Mouse (Mus musculus) layer of hippocampus, adult 18-20 months (tissue): ENCODE results near the gene Sp1. TPM values are rescaled to one million over a fixed set of nuclear protein-coding genes. Genes with fewer than 3 reads are reported as not detected.

Experiments used
- DNase-seq, 2 experiments: peaks; one replicate each; pipeline ENCODE4 v3.0.0; 2022; ENCODE audit warnings: low spot score in 2 of 2
- total RNA-seq, 2 experiments: library from RNA; stranded (reverse); gene quantifications; 2 replicates each; pipeline ENCODE4 v1.2.3; 2021

The Sp1 gene
- total RNA-seq, 2 experiments from 2014 or later: 25.7 to 26.3 TPM

GRCm38 (mm10) chr15:102433173-102433572, 27.2 kb downstream of the Sp1 start:
- DNase-seq: no peak

- peak; percentile 61 to 93 for DNase-seq
Observed at GRCm38 (mm10) chr15:102442490-102442889, 36.5 kb downstream of the Sp1 start.

GRCm38 (mm10) chr15:102445146-102445545, 39.2 kb downstream of the Sp1 start, which contains the start of gene Amhr2:
TSS of gene Amhr2 (plus strand) at chr15:102445367.
- no peak for DNase-seq

GRCm38 (mm10) chr15:102446448-102446847, 40.5 kb downstream of the Sp1 start:
- DNase-seq: no peak

GRCm38 (mm10) chr15:102449366-102449765, 43.4 kb downstream of the Sp1 start:
- no peak for DNase-seq

- no peak for DNase-seq
Observed at GRCm38 (mm10) chr15:102450928-102451327, 45.0 kb downstream of the Sp1 start.

- no peak for DNase-seq
Observed at GRCm38 (mm10) chr15:102451666-102452430, 45.9 kb downstream of the Sp1 start.

- DNase-seq: no peak
Observed at GRCm38 (mm10) chr15:102455993-102456392, 50.0 kb downstream of the Sp1 start.

GRCm38 (mm10) chr15:102458050-102458736, 52.2 kb downstream of the Sp1 start:
- DNase-seq: no peak

- DNase-seq: peak; percentile 84 to 96
Observed at GRCm38 (mm10) chr15:102458904-102459317, 53.0 kb downstream of the Sp1 start, which contains the start of gene Prr13. TSS of gene Prr13 (plus strand) at chr15:102459028.

- DNase-seq: no peak
Observed at GRCm38 (mm10) chr15:102459381-102459780, 53.4 kb downstream of the Sp1 start.

GRCm38 (mm10) chr15:102459847-102460246, 53.9 kb downstream of the Sp1 start:
- no peak for DNase-seq

- no peak for DNase-seq
Observed at GRCm38 (mm10) chr15:102460409-102460808, 54.5 kb downstream of the Sp1 start.

- DNase-seq: no peak
Observed at GRCm38 (mm10) chr15:102460971-102461370, 55.0 kb downstream of the Sp1 start.

- no peak for DNase-seq
Observed at GRCm38 (mm10) chr15:102461430-102462075, 55.6 kb downstream of the Sp1 start.

GRCm38 (mm10) chr15:102463666-102464065, 57.7 kb downstream of the Sp1 start:
- DNase-seq: no peak

GRCm38 (mm10) chr15:102468675-102469370, 62.9 kb downstream of the Sp1 start:
- DNase-seq: no peak

- peak; percentile 97 to 98 for DNase-seq
Observed at GRCm38 (mm10) chr15:102470183-102470604, 64.3 kb downstream of the Sp1 start, which contains the start of gene Pcbp2. TSS of gene Pcbp2 (plus strand) at chr15:102470539.

- DNase-seq: peak; percentile 67 to 85
Observed at GRCm38 (mm10) chr15:102470605-102471294, 64.8 kb downstream of the Sp1 start.

- DNase-seq: no peak
Observed at GRCm38 (mm10) chr15:102471295-102471645, 65.3 kb downstream of the Sp1 start.

GRCm38 (mm10) chr15:102471727-102472126, 65.8 kb downstream of the Sp1 start:
- no peak for DNase-seq
